Mouse (Mus musculus): ENCODE results near the gene Cabp1.
"Not testable (repeated sequence)": the region's sequence is repeated elsewhere in the genome, so short reads cannot be mapped to it uniquely, and the experiment has no call there.

The Cabp1 gene

GRCm38 (mm10) chr5:115177866-115178265, 16.3 kb downstream of the Cabp1 start:
- no peak for DNase-seq (ENCODE audit: low spot score in 2 of 2)

- DNase-seq (ENCODE audit: low spot score in 2 of 2), result no peak
These were observed 19.6 kb downstream of the Cabp1 start for GRCm38 (mm10) chr5:115174554-115174953.

GRCm38 (mm10) chr5:115170150-115170549, 24.0 kb downstream of the Cabp1 start:
- DNase-seq (ENCODE audit: low spot score in 2 of 2), result no peak

GRCm38 (mm10) chr5:115168641-115169415, 25.4 kb downstream of the Cabp1 start:
- no peak for DNase-seq (ENCODE audit: low spot score in 2 of 2)

- no peak for DNase-seq (ENCODE audit: low spot score in 2 of 2)
These were observed 26.8 kb downstream of the Cabp1 start for GRCm38 (mm10) chr5:115167396-115167795.

- no peak for DNase-seq (ENCODE audit: low spot score in 2 of 2)
These were observed 27.4 kb downstream of the Cabp1 start for GRCm38 (mm10) chr5:115166815-115167194.

- no peak for DNase-seq (ENCODE audit: low spot score in 2 of 2)
These were observed 28.0 kb downstream of the Cabp1 start for GRCm38 (mm10) chr5:115165895-115166814.

- DNase-seq (ENCODE audit: low spot score in 2 of 2), result no peak
These were observed 28.8 kb downstream of the Cabp1 start for GRCm38 (mm10) chr5:115165351-115165750.

GRCm38 (mm10) chr5:115164446-115164845, 29.7 kb downstream of the Cabp1 start:
- not testable (repeated sequence) for DNase-seq (ENCODE audit: low spot score in 2 of 2)

GRCm38 (mm10) chr5:115163563-115163962, 30.6 kb downstream of the Cabp1 start:
- DNase-seq (ENCODE audit: low spot score in 2 of 2), result peak in 1 of 2 experiments; percentile 64

- DNase-seq (ENCODE audit: low spot score in 2 of 2), result not testable (repeated sequence)
These were observed 32.3 kb downstream of the Cabp1 start for GRCm38 (mm10) chr5:115161940-115162279.

- no peak for DNase-seq (ENCODE audit: low spot score in 2 of 2)
These were observed 32.9 kb downstream of the Cabp1 start for GRCm38 (mm10) chr5:115161064-115161939.

GRCm38 (mm10) chr5:115160655-115161054, 33.5 kb downstream of the Cabp1 start:
- no peak for DNase-seq (ENCODE audit: low spot score in 2 of 2)

GRCm38 (mm10) chr5:115159165-115159564, 35.0 kb downstream of the Cabp1 start:
- DNase-seq (ENCODE audit: low spot score in 2 of 2), result no peak

GRCm38 (mm10) chr5:115158040-115158983, 35.9 kb downstream of the Cabp1 start, which contains the start of gene Mlec:
Gene Mlec, minus strand, starts transcription at chr5:115158179.
- peak; percentile 99 to 100 for DNase-seq (ENCODE audit: low spot score in 2 of 2)

- DNase-seq (ENCODE audit: low spot score in 2 of 2), result no peak
These were observed 37.1 kb downstream of the Cabp1 start for GRCm38 (mm10) chr5:115156933-115157589.

- no peak for DNase-seq (ENCODE audit: low spot score in 2 of 2)
These were observed 37.8 kb downstream of the Cabp1 start for GRCm38 (mm10) chr5:115156401-115156800.

GRCm38 (mm10) chr5:115155831-115156230, 38.4 kb downstream of the Cabp1 start:
- DNase-seq (ENCODE audit: low spot score in 2 of 2), result no peak

GRCm38 (mm10) chr5:115155156-115155631, 39.0 kb downstream of the Cabp1 start:
- DNase-seq (ENCODE audit: low spot score in 2 of 2), result no peak

Data from frontal cortex, postnatal 36 days (tissue).